In genomic region chr14:31970245-31970830, GRCm38 (mm10) we compare ENCODE assay signal across 14 mouse cellular contexts. TPM values are rescaled to one million over a fixed set of nuclear protein-coding genes. Genes with fewer than 3 reads are reported as not detected.
DNase-seq lines count a peak whose midpoint lies in the region; ATAC-seq and TF ChIP-seq lines count a peak whose summit lies in the region.
"Had no signal": no experiment of that assay in that cellular context is flagged by ENCODE, and none has a peak within 500 bp of the region (broad histone marks: within the 10 kb centered on the region; RNA-seq: fewer than 3 reads in every experiment).

No protein-coding gene starts in this region.

- no peak for TF ChIP-seq POLR2A in cerebellum, adult 2 months (IDR thresholded peaks at IDR 0.05; ENCODE audit: borderline replicate concordance, insufficient read depth, low read length)

- ATAC-seq in lung, postnatal 0 days: peak; percentile 41
- ATAC-seq in megakaryocyte-erythroid progenitor cell, adult 5-6 weeks (replicated peaks; ENCODE audit: low FRiP score, low TSS enrichment, poor library complexity, severe bottlenecking): 0 out of 2 replicates have a peak, but pooled peaks have one; percentile 7

- peaks cover 14% of the 10 kb centered on the region for H3K4me1 ChIP-seq in cerebellum, adult 2 months (ENCODE audit: control insufficient read depth, insufficient read depth, low read length)
- H3K4me1 ChIP-seq in lung, postnatal 0 days (ENCODE audit: insufficient read depth, low read depth, low read length): no peaks in the 10 kb centered on the region
- no peaks in the 10 kb centered on the region for H3K4me1 ChIP-seq in limb, embryonic 10.5 days
- H3K4me1 ChIP-seq: neural tube, embryonic 15.5 days had no signal

- TF ChIP-seq EP300 in lung, postnatal 0 days (IDR thresholded peaks at IDR 0.05): no peak

- no peak overlapping the region for H3K4me2 ChIP-seq in lung, postnatal 0 days (replicated peaks; ENCODE audit: low read depth, low read length)
- H3K4me2 ChIP-seq: neural tube, embryonic 15.5 days had no signal

- H3K9ac ChIP-seq in lung, postnatal 0 days (replicated peaks; ENCODE audit: low read depth): no peak overlapping the region
- H3K9ac ChIP-seq: neural tube, embryonic 15.5 days had no signal

- intact Hi-C loops in left cerebral cortex, postnatal 10 days (cut with DNase I): no loop called here

- no peaks in the 10 kb centered on the region for H3K27me3 ChIP-seq in cerebellum, adult 2 months (ENCODE audit: control insufficient read depth, insufficient read depth, low read length)
- no peaks in the 10 kb centered on the region for H3K27me3 ChIP-seq in lung, postnatal 0 days (replicated peaks; ENCODE audit: insufficient read depth, low read length)
- H3K27me3 ChIP-seq in limb, embryonic 10.5 days (ENCODE audit: low read depth, poor library complexity, severe bottlenecking): no peaks in the 10 kb centered on the region
- H3K27me3 ChIP-seq: neural tube, embryonic 15.5 days had no signal

- H3K4me3 ChIP-seq in cerebellum, adult 2 months (replicated peaks; ENCODE audit: insufficient read depth, low read depth, low read length): no peak overlapping the region
- no peak overlapping the region for H3K4me3 ChIP-seq in lung, postnatal 0 days (ENCODE audit: low read depth, low read length)
- no peak overlapping the region for H3K4me3 ChIP-seq in limb, embryonic 10.5 days
- H3K4me3 ChIP-seq: left cerebral cortex, adult 2 months; neural tube, embryonic 15.5 days had no signal

- H3K9me3 ChIP-seq in lung, postnatal 0 days (ENCODE audit: low read length): no peaks in the 10 kb centered on the region
- no peaks in the 10 kb centered on the region for H3K9me3 ChIP-seq in limb, embryonic 10.5 days (replicated peaks)
- H3K9me3 ChIP-seq: neural tube, embryonic 15.5 days had no signal

- no peak overlapping the region for H3K27ac ChIP-seq in cerebellum, adult 2 months (ENCODE audit: insufficient read depth, low read length)
- H3K27ac ChIP-seq in lung, postnatal 0 days (ENCODE audit: low read length): no peak overlapping the region
- peak overlapping the region; percentile 10; the same call in 1 of the 2 replicates for H3K27ac ChIP-seq in limb, embryonic 10.5 days
- H3K27ac ChIP-seq: left cerebral cortex, adult 2 months; neural tube, embryonic 15.5 days had no signal

- TF ChIP-seq CTCF in cerebellum, adult 2 months (IDR thresholded peaks at IDR 0.05; ENCODE audit: borderline replicate concordance, insufficient read depth, low read depth, low read length): no peak
- no peak for TF ChIP-seq CTCF in lung, postnatal 0 days (IDR thresholded peaks at IDR 0.05)

- WGBS in cerebellum, adult 2 months: 91% methylated on average over 3 of the region's 3 CpGs
- 71% methylated on average over 3 of the region's 3 CpGs for WGBS in lung, postnatal 0 days
- WGBS in limb, embryonic 10.5 days: 84% methylated on average over 3 of the region's 3 CpGs

- DNase-seq in cerebellum, adult 2 months: peak; percentile 32 to 37
- no peak for DNase-seq in cerebellum, postnatal 4 days (ENCODE audit: low spot score in 2 of 2)
- no peak for DNase-seq in lung, postnatal 0 days (ENCODE audit: low spot score)
- no peak for DNase-seq in lung, postnatal 36 days
- DNase-seq in limb, embryonic 10.5 days (ENCODE audit: low spot score): no peak
- no peak for DNase-seq in left cerebral cortex, postnatal 10 days (ENCODE audit: extremely low spot score in 1 of 2, low spot score in 2 of 2)
- DNase-seq in layer of hippocampus, adult 8-10 months (ENCODE audit: low spot score in 2 of 2): no peak
- DNase-seq: adrenal gland, adult 8-10 months; heart, postnatal 36 days; spleen, adult 18-20 months had no signal

- H3K36me3 ChIP-seq in lung, postnatal 0 days (ENCODE audit: insufficient read depth, low read length): no peaks in the 10 kb centered on the region
- no peaks in the 10 kb centered on the region for H3K36me3 ChIP-seq in limb, embryonic 10.5 days
- H3K36me3 ChIP-seq: neural tube, embryonic 15.5 days had no signal

RNA-seq across cellular contexts. Expression of gene Galnt15, which starts 58.5 kb away (rescaled TPM):
- polyA plus RNA-seq in cerebellum, adult 2 months (2012; rRNA removed): 14.5 and 16.7 TPM in 2 replicates
- 0.44 and 0.73 TPM in 2 replicates for polyA plus RNA-seq in lung, postnatal 0 days (2015; fragmentation: Nextera tagmentation; extraction: Ambion mirVana)
- 0.03 and 0.04 TPM in 2 replicates for polyA plus RNA-seq in limb, embryonic 10.5 days (2016; fragmentation: Nextera tagmentation; extraction: Ambion mirVana)
- total RNA-seq in megakaryocyte-erythroid progenitor cell, adult 5-6 weeks (2014; fragmentation: Nextera tagmentation): not detected in 2 replicates
- not detected in 2 replicates for total RNA-seq in megakaryocyte-erythroid progenitor cell, adult 5-6 weeks (2017)
- total RNA-seq in left cerebral cortex, postnatal 10 days (2021): 1 to 10 TPM in 1 of 2 experiments, under 1 TPM in 1; 0.75 to 1.6 TPM
- 1 to 10 TPM; 1.8 to 5.7 (median 3.8) TPM for total RNA-seq in layer of hippocampus, adult 8-10 months (2022)
- total RNA-seq: monocyte, adult 5-6 weeks had no signal

Comparison
In these comparisons a context has a peak if more than half of its experiments do, and no peak if none do; other contexts are left out.
1. DNase-seq: peak in cerebellum, adult 2 months (2 of 2); none in cerebellum, postnatal 4 days (0 of 2), lung, postnatal 0 days (single experiment), lung, postnatal 36 days (single experiment), limb, embryonic 10.5 days (single experiment), left cerebral cortex, postnatal 10 days (0 of 2) and layer of hippocampus, adult 8-10 months (0 of 2).